Mouse (Mus musculus) forebrain, embryonic 10.5 days (tissue): ENCODE data around the gene Ndfip2. TPM values are rescaled to one million over a fixed set of nuclear protein-coding genes. Genes with fewer than 3 reads are reported as not detected.

Experiments
- DNase-seq: peaks from one replicate; pipeline ENCODE4 v3.0.0-alpha.2; 2017; ENCODE audit warnings: low spot score; ENCODE audit errors: extremely low spot score
- H3K27ac ChIP-seq: fragments of 300-500 bp; sonication (generic); 2 replicates; pipeline ENCODE4 v1.5.1; 2016; ENCODE audit warnings: mild to moderate bottlenecking
- H3K27me3 ChIP-seq: fragments of 300-500 bp; sonication (generic); 2 replicates; pipeline ENCODE4 v1.6.1; 2016; ENCODE audit warnings: mild to moderate bottlenecking; ENCODE audit not compliant: poor library complexity, severe bottlenecking
- H3K36me3 ChIP-seq: fragments of 300-500 bp; sonication (generic); replicated peaks from 2 replicates; pipeline ENCODE4 v1.6.1; 2016; ENCODE audit warnings: mild to moderate bottlenecking, moderate library complexity
- H3K4me1 ChIP-seq: fragments of 300-500 bp; sonication (generic); 2 replicates; pipeline ENCODE4 v1.6.1; 2016
- H3K4me3 ChIP-seq: fragments of 300-500 bp; sonication (generic); 2 replicates; pipeline ENCODE4 v1.5.1; 2016; ENCODE audit warnings: mild to moderate bottlenecking, moderate library complexity
- H3K9me3 ChIP-seq: fragments of 300-500 bp; sonication (generic); 2 replicates; pipeline ENCODE4 v1.6.1; 2016; ENCODE audit warnings: mild to moderate bottlenecking, moderate library complexity
- WGBS: fragments of 180-500 bp; shearing (Covaris S2); methylation state at CpG from one replicate; pipeline ENCODE4 v1.1.7; 2016; 5-methylcytosine and 5-hydroxymethylcytosine counted together
- polyA plus RNA-seq: library from polyadenylated mRNA; unstranded; fragments of >200 nt; fragmentation: Nextera tagmentation; extraction: Ambion mirVana; gene quantifications from 2 replicates; pipeline ENCODE4 v1.2.1, GENCODE M21; 2016

Ndfip2 gene
- polyA plus RNA-seq, 1 experiment from 2014 or later = 39.0 TPM

DNA sequence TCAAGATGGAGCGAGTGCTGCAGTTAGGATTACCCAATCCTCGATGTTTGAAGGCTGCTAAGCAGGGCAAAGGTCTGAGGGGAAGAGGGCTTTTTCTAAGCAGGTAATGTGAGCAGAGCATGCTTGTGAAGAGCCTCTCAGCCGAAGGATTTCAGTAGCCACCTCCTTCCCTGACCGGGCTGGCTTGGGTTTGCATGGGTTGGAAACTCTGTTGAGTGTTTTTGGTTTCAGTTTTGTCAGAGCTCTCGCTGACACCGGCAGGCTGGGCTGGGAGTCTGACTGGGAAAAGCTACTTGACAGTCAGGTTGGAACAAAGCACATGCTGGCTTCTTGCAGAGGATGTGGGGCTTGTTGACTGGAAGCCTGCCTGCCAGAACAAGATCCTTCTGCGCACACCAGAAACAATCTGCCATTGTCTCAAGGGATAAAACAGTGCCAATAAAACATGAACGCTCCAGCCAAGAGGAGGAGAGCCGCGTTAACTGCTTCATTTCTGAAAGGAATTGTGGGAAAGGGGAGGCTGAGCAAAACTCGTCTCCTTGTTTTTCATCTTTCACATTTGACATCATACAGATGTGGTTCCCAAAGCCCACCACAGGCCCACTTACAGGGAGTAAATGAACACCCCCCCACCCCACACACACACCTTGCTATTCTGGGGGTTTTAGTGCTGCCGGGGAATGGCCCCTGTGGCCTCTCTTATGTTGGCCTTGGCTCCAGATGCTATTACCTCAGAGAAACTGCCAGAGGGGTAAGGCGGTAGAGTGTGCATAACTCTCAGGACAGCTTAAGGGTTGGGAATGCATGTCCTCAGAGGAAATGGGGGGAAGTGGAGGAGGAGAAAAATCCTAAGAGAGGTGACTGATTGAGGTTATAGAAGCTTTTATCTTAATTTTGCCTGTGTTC lies 70.3 kb downstream of the Ndfip2 start:
- Histone ChIP-seq H3K4me1 (peaks cover 19% of the 10 kb centered on the region), H3K27me3 (peaks cover 8% of the 10 kb centered on the region), H3K4me3 (peak overlapping the region; percentile 10; the same call in 1 of the 2 replicates), H3K27ac (peak overlapping the region; percentile 44; the same call in 1 of the 2 replicates), H3K36me3 (no peaks in the 10 kb centered on the region), H3K9me3 (no peaks in the 10 kb centered on the region)
- DNase-seq = no peak
- WGBS = 48% methylated on average over 13 of the region's 13 CpGs

DNA sequence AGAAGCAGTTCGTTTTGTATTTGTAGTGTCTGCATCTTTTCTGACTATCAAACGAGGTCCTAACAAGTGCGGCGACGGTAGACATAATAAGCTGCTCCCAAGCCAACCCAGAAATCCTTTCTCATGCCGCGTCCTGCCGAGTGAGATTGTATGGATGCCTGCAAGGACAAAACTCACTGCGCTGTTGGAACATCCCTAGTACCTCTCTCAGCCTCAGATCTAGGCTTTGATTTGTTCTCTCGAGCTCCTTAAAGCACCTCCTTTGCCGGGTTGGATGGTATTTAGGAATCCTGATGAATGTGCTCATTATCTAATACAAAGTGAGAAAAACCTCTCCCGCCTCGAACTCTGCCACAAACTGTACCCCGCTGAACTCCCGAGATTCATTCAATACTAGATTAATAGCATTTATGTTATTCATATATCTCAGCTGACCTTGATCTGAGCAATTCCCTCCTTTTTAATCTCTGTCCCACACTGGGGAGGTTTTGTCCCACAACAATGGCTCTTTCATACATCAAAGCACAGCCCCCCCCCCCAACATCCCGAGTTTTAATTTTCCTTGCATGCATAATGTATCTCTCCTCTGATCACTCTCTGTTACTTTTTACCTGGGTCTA lies 75.2 kb downstream of the Ndfip2 start:
- DNase-seq = peak; percentile 24
- H3K4me3 ChIP-seq = peak overlapping the region; percentile 31; the same call in 1 of the 2 replicates
- H3K27ac ChIP-seq = peak overlapping the region; percentile 67
- H3K36me3 ChIP-seq = no peaks in the 10 kb centered on the region
- H3K27me3 ChIP-seq = peaks cover 8% of the 10 kb centered on the region
- peaks cover 15% of the 10 kb centered on the region for H3K4me1 ChIP-seq
- no peaks in the 10 kb centered on the region for H3K9me3 ChIP-seq
- WGBS = 48% methylated on average over 16 of the region's 16 CpGs

DNA sequence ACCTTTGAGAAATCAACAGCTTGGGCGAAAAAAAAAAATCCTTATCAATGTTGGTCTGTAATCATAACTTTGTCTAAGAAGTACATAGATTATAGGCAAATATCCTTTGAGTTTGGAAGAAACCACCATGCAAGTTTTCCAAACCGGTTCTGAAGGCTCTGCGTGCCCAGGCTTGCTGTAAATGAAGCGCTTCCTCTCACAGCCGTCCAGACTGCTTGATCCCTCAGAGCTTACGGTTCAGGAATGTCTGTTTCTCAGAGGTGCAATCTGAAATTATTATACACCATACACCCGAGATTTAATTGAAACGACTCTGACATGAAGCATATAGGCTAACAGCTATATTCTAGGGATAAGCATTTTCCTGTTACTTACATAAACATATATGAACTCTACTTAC lies 83.4 kb downstream of the Ndfip2 start:
- 83% methylated on average over 8 of the region's 8 CpGs for WGBS
- Histone ChIP-seq H3K9me3 (no peaks in the 10 kb centered on the region), H3K4me1 (no peaks in the 10 kb centered on the region), H3K4me3 (no peak overlapping the region), H3K36me3 (no peaks in the 10 kb centered on the region), H3K27me3 (no peaks in the 10 kb centered on the region), H3K27ac (no peak overlapping the region)
- DNase-seq = no peak

GRCm38 (mm10) chr14:105354121-105354520 lies 95.7 kb downstream of the Ndfip2 start:
- 70% methylated on average over 11 of the region's 11 CpGs for WGBS
- no peaks in the 10 kb centered on the region for H3K27me3 ChIP-seq
- no peaks in the 10 kb centered on the region for H3K36me3 ChIP-seq
- H3K4me1 ChIP-seq = no peaks in the 10 kb centered on the region
- no peak overlapping the region for H3K27ac ChIP-seq
- no peaks in the 10 kb centered on the region for H3K9me3 ChIP-seq
- no peak overlapping the region for H3K4me3 ChIP-seq
- DNase-seq = no peak

Other genes with a start within 250 kb of the Ndfip2 start
- 33.9 and 34.0 TPM in 2 replicates for gene Rbm26, start 81.2 kb upstream of the Ndfip2 start, polyA plus RNA-seq